Mouse (Mus musculus): ENCODE measurements around the gene Tacr1.
"Not testable (repeated sequence)": the region's sequence is repeated elsewhere in the genome, so short reads cannot be mapped to it uniquely, and the experiment has no call there.

The Tacr1 gene

GRCm38 (mm10) chr6:82401595-82402451, at the start of gene Tacr1:
Tacr1 (plus strand) TSS chr6:82402334.
- DNase-seq (ENCODE audit: inconsistent age in 2 of 2, low spot score in 1 of 2), result no peak

- no peak for DNase-seq (ENCODE audit: inconsistent age in 2 of 2, low spot score in 1 of 2)
Observed at GRCm38 (mm10) chr6:82376144-82376543, 26.0 kb upstream of the Tacr1 start.

GRCm38 (mm10) chr6:82383556-82383955, 18.6 kb upstream of the Tacr1 start:
- DNase-seq (ENCODE audit: inconsistent age in 2 of 2, low spot score in 1 of 2), result no peak

GRCm38 (mm10) chr6:82402501-82403495, 664 bp downstream of the Tacr1 start:
- DNase-seq (ENCODE audit: inconsistent age in 2 of 2, low spot score in 1 of 2), result no peak

GRCm38 (mm10) chr6:82418367-82418766, 16.2 kb downstream of the Tacr1 start:
- DNase-seq (ENCODE audit: inconsistent age in 2 of 2, low spot score in 1 of 2), result no peak

- DNase-seq (ENCODE audit: inconsistent age in 2 of 2, low spot score in 1 of 2), result no peak
Observed at GRCm38 (mm10) chr6:82420222-82420621, 18.1 kb downstream of the Tacr1 start.

- DNase-seq (ENCODE audit: inconsistent age in 2 of 2, low spot score in 1 of 2), result no peak
Observed at GRCm38 (mm10) chr6:82428890-82429289, 26.8 kb downstream of the Tacr1 start.

GRCm38 (mm10) chr6:82429766-82430165, 27.6 kb downstream of the Tacr1 start:
- no peak for DNase-seq (ENCODE audit: inconsistent age in 2 of 2, low spot score in 1 of 2)

GRCm38 (mm10) chr6:82437174-82437573, 35.0 kb downstream of the Tacr1 start:
- DNase-seq (ENCODE audit: inconsistent age in 2 of 2, low spot score in 1 of 2), result no peak

GRCm38 (mm10) chr6:82452206-82453095, 50.3 kb downstream of the Tacr1 start:
- DNase-seq (ENCODE audit: inconsistent age in 2 of 2, low spot score in 1 of 2), result not testable (repeated sequence)

GRCm38 (mm10) chr6:82455245-82455644, 53.1 kb downstream of the Tacr1 start:
- DNase-seq (ENCODE audit: inconsistent age in 2 of 2, low spot score in 1 of 2), result no peak

- DNase-seq (ENCODE audit: inconsistent age in 2 of 2, low spot score in 1 of 2), result no peak
Observed at GRCm38 (mm10) chr6:82457163-82457763, 55.1 kb downstream of the Tacr1 start.

GRCm38 (mm10) chr6:82458762-82459389, 56.7 kb downstream of the Tacr1 start:
- DNase-seq (ENCODE audit: inconsistent age in 2 of 2, low spot score in 1 of 2), result no peak

- DNase-seq (ENCODE audit: inconsistent age in 2 of 2, low spot score in 1 of 2), result no peak
Observed at GRCm38 (mm10) chr6:82463171-82463570, 61.0 kb downstream of the Tacr1 start.

- no peak for DNase-seq (ENCODE audit: inconsistent age in 2 of 2, low spot score in 1 of 2)
Observed at GRCm38 (mm10) chr6:82474477-82474876, 72.3 kb downstream of the Tacr1 start.

- DNase-seq (ENCODE audit: inconsistent age in 2 of 2, low spot score in 1 of 2), result no peak
Observed at GRCm38 (mm10) chr6:82483842-82484241, 81.7 kb downstream of the Tacr1 start.

- DNase-seq (ENCODE audit: inconsistent age in 2 of 2, low spot score in 1 of 2), result no peak
Observed at GRCm38 (mm10) chr6:82494481-82494880, 92.3 kb downstream of the Tacr1 start.

GRCm38 (mm10) chr6:82510843-82511416, 108.8 kb downstream of the Tacr1 start:
- DNase-seq (ENCODE audit: inconsistent age in 2 of 2, low spot score in 1 of 2), result no peak

GRCm38 (mm10) chr6:82519626-82520025, 117.5 kb downstream of the Tacr1 start:
- DNase-seq (ENCODE audit: inconsistent age in 2 of 2, low spot score in 1 of 2), result no peak
